Mouse (Mus musculus) effector memory CD4-positive, alpha-beta T cell, adult 5 months (primary cell): Measurements from ENCODE around the gene Paqr6. TPM values are rescaled to one million over a fixed set of nuclear protein-coding genes. Genes with fewer than 3 reads are reported as not detected.

Source experiments
- polyA plus RNA-seq: library from polyadenylated mRNA; unstranded; fragments of 100-300 nt; shearing (Covaris generic); gene quantifications from one replicate; pipeline ENCODE4 v1.2.1, GENCODE M21; 2017

The Paqr6 gene
- not detected for polyA plus RNA-seq

DNA sequence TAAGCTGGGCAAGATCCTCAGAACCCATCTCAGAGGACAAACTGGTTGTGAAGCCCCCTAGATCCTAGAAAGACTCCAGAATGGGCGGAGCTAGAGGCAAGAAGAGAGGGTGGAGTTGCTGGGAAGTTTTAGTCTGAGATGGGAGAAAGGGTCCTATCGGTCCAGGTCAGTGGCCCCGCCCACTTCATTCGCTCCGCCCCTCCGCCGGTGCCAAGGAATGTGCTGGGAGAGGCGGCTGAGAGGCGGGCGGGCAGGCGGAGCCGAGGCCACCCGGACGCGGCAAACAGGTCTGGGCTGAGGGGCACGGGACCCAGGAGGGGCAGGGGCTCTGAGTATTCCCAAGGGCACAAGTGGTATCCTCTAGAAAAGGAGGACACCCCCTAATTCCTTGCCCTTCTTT is at the start of gene Paqr6:
Gene Paqr6 (plus strand): TSS at position 248 of the 400 bp plus-strand sequence.

GRCm38 (mm10) chr3:88324951-88325405 is 39.4 kb upstream of the Paqr6 start, which contains the start of gene Glmp:
Glmp (plus strand) TSS chr3:88325023.

GRCm38 (mm10) chr3:88336058-88337013 is 28.0 kb upstream of the Paqr6 start, which contains the start of the genes Tmem79 and Smg5:
Tmem79 (minus strand) TSS chr3:88336148.
Smg5 (plus strand) TSS chr3:88336260.

GRCm38 (mm10) chr3:88372643-88373042 is 8.3 kb downstream of the Paqr6 start, which contains the start of gene Bglap3:
Bglap3 (minus strand) TSS chr3:88372743.

GRCm38 (mm10) chr3:88378599-88378998 is 14.2 kb downstream of the Paqr6 start, which contains the start of gene Bglap2:
Bglap2 (minus strand) TSS chr3:88378699.

GRCm38 (mm10) chr3:88384364-88384763 is 20.0 kb downstream of the Paqr6 start, which contains the start of gene Bglap:
Bglap (minus strand) TSS chr3:88384464.

DNA sequence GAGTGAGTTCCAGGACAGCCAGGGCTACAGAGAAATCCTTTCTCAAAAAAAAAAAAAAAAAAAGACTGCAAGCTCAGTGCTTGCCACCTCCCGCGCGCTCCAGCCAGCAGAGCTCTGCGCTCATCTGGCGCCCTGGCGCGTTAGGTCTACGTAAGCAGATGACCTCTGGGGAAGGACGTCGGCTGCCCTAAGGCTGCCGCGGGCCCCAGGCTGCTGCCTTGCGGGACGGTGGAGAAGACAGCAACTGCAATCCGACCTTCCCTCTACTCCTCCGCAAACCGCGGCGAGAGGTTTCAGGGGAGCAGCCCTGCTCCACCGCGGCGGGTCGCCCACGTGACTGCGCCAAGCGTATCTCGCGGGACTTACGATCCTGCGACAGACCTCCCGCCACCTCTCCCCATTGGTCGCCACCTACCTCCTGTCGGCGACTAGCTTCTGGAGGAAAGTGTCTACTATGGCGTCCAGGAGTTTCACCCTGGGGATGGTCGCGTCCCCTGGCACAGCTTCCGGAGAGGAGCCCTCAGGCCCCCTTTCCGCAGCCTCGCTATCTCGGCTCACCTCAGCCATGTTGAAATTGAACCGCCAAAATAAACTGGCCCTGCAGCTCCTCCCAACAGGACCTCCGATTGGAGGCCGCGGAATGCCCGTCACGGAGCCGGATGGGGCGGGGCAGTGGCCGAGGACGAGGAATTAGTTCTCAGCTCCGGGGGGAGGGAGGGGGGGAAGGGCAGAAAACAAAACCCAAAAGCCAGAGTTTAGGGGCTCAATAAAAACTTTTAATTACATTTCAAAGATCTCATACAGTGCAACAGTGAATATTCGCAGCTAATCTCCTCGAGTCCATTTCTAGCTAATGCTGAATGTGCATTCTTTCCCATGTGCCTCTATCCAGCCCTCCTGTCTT is 45.6 kb downstream of the Paqr6 start, which contains the start of gene Pmf1:
Gene Pmf1 (minus strand): TSS at position 591 of the 904 bp plus-strand sequence.

Other genes starting within 250 kb of the Paqr6 start
- 208 TPM for gene Mef2d, start 222.2 kb upstream of the Paqr6 start, polyA plus RNA-seq
- not detected for gene Rhbg, start 109.9 kb upstream of the Paqr6 start, polyA plus RNA-seq
- not detected for gene Gm38392, start 77.4 kb upstream of the Paqr6 start, polyA plus RNA-seq
- 6.0 TPM for gene Tsacc, start 67.6 kb upstream of the Paqr6 start, polyA plus RNA-seq
- 267 TPM for gene Cct3, start 67.5 kb upstream of the Paqr6 start, polyA plus RNA-seq
- 174 TPM for gene Glmp, start 39.6 kb upstream of the Paqr6 start, polyA plus RNA-seq
- 0.31 TPM for gene Tmem79, start 28.4 kb upstream of the Paqr6 start, polyA plus RNA-seq
- 51.1 TPM for gene Smg5, start 28.3 kb upstream of the Paqr6 start, polyA plus RNA-seq
- not detected for gene Bglap3, start 8.2 kb downstream of the Paqr6 start, polyA plus RNA-seq
- gene Bglap2, start 14.1 kb downstream of the Paqr6 start, polyA plus RNA-seq: not detected
- not detected for gene Bglap, start 19.9 kb downstream of the Paqr6 start, polyA plus RNA-seq
- gene Pmf1, start 45.7 kb downstream of the Paqr6 start, polyA plus RNA-seq: 33.5 TPM
- gene Slc25a44, start 60.6 kb downstream of the Paqr6 start, polyA plus RNA-seq: 12.7 TPM
- 109 TPM for gene Sema4a, start 96.6 kb downstream of the Paqr6 start, polyA plus RNA-seq
- gene Lmna, start 145.4 kb downstream of the Paqr6 start, polyA plus RNA-seq: 125 TPM
- gene Mex3a, start 167.8 kb downstream of the Paqr6 start, polyA plus RNA-seq: not detected
- not detected for gene Rab25, start 183.7 kb downstream of the Paqr6 start, polyA plus RNA-seq
- gene Lamtor2, start 188.5 kb downstream of the Paqr6 start, polyA plus RNA-seq: 114 TPM
- gene Ubqln4, start 189.2 kb downstream of the Paqr6 start, polyA plus RNA-seq: 31.1 TPM
- gene Ssr2, start 211.3 kb downstream of the Paqr6 start, polyA plus RNA-seq: 56.5 TPM
- 74.7 TPM for gene Arhgef2, start 241.4 kb downstream of the Paqr6 start, polyA plus RNA-seq